11 mouse cellular contexts compared by ENCODE assay signal in the genomic region with DNA sequence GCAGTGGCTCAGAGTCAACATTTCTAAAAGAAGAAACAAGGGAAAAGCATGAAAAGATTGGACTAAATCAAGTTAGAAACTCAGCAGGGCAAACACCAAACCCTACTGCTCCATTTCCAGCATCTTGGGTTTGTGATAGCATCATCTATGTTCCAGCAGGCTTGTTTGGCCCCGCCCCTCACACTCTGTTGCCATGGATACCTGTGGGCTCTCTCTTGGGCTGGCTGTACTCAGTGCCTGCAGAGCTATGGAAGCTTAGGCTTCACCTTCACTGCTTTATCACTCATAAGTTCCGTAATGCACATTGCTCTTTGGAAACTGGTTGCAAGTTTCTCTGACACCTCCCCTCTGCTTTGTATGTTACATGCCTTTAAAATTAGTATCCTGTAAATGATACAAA. TPM values are rescaled to one million over a fixed set of nuclear protein-coding genes. Genes with fewer than 3 reads are reported as not detected.
DNase-seq lines count a peak whose midpoint lies in the region; ATAC-seq lines count a peak whose summit lies in the region.
"Had no signal": no experiment of that assay in that cellular context is flagged by ENCODE, and none has a peak within 500 bp of the region (broad histone marks: within the 10 kb centered on the region; RNA-seq: fewer than 3 reads in every experiment).

No protein-coding gene starts in this region.

- peaks cover 99% of the 10 kb centered on the region for H3K36me3 ChIP-seq in forebrain, embryonic 13.5 days (ENCODE audit: poor library complexity, severe bottlenecking)
- H3K36me3 ChIP-seq in midbrain, embryonic 14.5 days (ENCODE audit: control insufficient read depth, insufficient read depth, low read length), result peaks cover 86% of the 10 kb centered on the region
- H3K36me3 ChIP-seq: G1E had no signal

- 0 out of 2 replicates have a peak, but pooled peaks cover 9% of the 10 kb centered on the region for H3K4me1 ChIP-seq in forebrain, embryonic 13.5 days
- H3K4me1 ChIP-seq in midbrain, embryonic 14.5 days (ENCODE audit: control insufficient read depth, insufficient read depth, low read length), result no peaks in the 10 kb centered on the region
- H3K4me1 ChIP-seq: megakaryocyte, embryonic 14.5 days had no signal

- ATAC-seq in forebrain, embryonic 13.5 days, result peak; percentile 83
- ATAC-seq in midbrain, embryonic 14.5 days (ENCODE audit: low FRiP score, low TSS enrichment), result no peak

- no peaks in the 10 kb centered on the region for H3K9me3 ChIP-seq in forebrain, embryonic 13.5 days (replicated peaks)
- H3K9me3 ChIP-seq in midbrain, embryonic 14.5 days (ENCODE audit: control insufficient read depth, low read length), result no peaks in the 10 kb centered on the region
- H3K9me3 ChIP-seq: G1E had no signal

- peak; percentile 12 to 15 for DNase-seq in kidney, postnatal 25 days
- no peak for DNase-seq in kidney, adult 11 months
- DNase-seq in R1 (ENCODE audit: low read depth, low spot score) (peak; percentile 57), adipocyte (ENCODE audit: low spot score) (no peak)
- peak; percentile 72 for DNase-seq in midbrain, embryonic 14.5 days
- no peak for DNase-seq in c-Kit-positive CD71-positive TER-119-positive erythroid progenitor cells, embryonic 14.5 days (ENCODE audit: low spot score)
- no peak for DNase-seq in adrenal gland, postnatal 4 days (ENCODE audit: low spot score in 2 of 2)
- DNase-seq: heart, adult 2 months had no signal

- H3K9ac ChIP-seq in forebrain, embryonic 13.5 days, result no peak overlapping the region
- H3K9ac ChIP-seq in midbrain, embryonic 14.5 days (replicated peaks; ENCODE audit: low read length), result no peak overlapping the region

- no peak overlapping the region; the same call in 1 of the 2 replicates for H3K27ac ChIP-seq in forebrain, embryonic 13.5 days
- no peak overlapping the region for H3K27ac ChIP-seq in midbrain, embryonic 14.5 days (replicated peaks; ENCODE audit: low read depth, low read length)
- H3K27ac ChIP-seq: heart, adult 2 months had no signal

- WGBS in forebrain, embryonic 13.5 days, result 52% methylated on average over 2 of the region's 2 CpGs
- 58% methylated on average over 2 of the region's 2 CpGs for WGBS in midbrain, embryonic 14.5 days

- no peak overlapping the region for H3K4me2 ChIP-seq in forebrain, embryonic 13.5 days
- H3K4me2 ChIP-seq in midbrain, embryonic 14.5 days (ENCODE audit: low read length), result no peak overlapping the region

- no peaks in the 10 kb centered on the region for H3K27me3 ChIP-seq in forebrain, embryonic 13.5 days
- no peaks in the 10 kb centered on the region for H3K27me3 ChIP-seq in midbrain, embryonic 14.5 days (ENCODE audit: control insufficient read depth, insufficient read depth, low read length)
- H3K27me3 ChIP-seq: megakaryocyte, embryonic 14.5 days had no signal

- H3K4me3 ChIP-seq in forebrain, embryonic 13.5 days, result no peak overlapping the region
- no peak overlapping the region for H3K4me3 ChIP-seq in midbrain, embryonic 14.5 days (replicated peaks; ENCODE audit: low read depth, low read length)
- H3K4me3 ChIP-seq: heart, adult 2 months; megakaryocyte, embryonic 14.5 days had no signal

RNA-seq across cellular contexts. Expression of a gene that starts 32.4 kb away (rescaled TPM):
- 3.0 and 3.1 TPM in 2 replicates for polyA plus RNA-seq in forebrain, embryonic 13.5 days (2015; fragmentation: Nextera tagmentation; extraction: Ambion mirVana)
- polyA plus RNA-seq in midbrain, embryonic 14.5 days (2014; fragmentation: Nextera tagmentation; extraction: Ambion mirVana), result 8.7 and 9.7 TPM in 2 replicates
- total RNA-seq in adrenal gland, postnatal 4 days (2021), result 1 to 10 TPM in 1 of 2 experiments, under 1 TPM in 1; 0.23 to 1.6 TPM
- polyA plus RNA-seq: G1E had no signal

Comparison
In these comparisons a context has a peak if more than half of its experiments do, and no peak if none do; other contexts are left out.
1. DNase-seq: peak in kidney, postnatal 25 days (2 of 2), R1 (single experiment) and midbrain, embryonic 14.5 days (single experiment); none in kidney, adult 11 months (single experiment), c-Kit-positive CD71-positive TER-119-positive erythroid progenitor cells, embryonic 14.5 days (single experiment), adipocyte (single experiment) and adrenal gland, postnatal 4 days (0 of 2).